8 mouse cellular contexts compared by ENCODE assay signal in genomic region chr1:163910343-163910742, GRCm38 (mm10). TPM values are rescaled to one million over a fixed set of nuclear protein-coding genes. Genes with fewer than 3 reads are reported as not detected.
DNase-seq lines count a peak whose midpoint lies in the region; ATAC-seq lines count a peak whose summit lies in the region.

No protein-coding gene starts in this region.

- H3K27me3 ChIP-seq in neural tube, embryonic 15.5 days (replicated peaks): no peaks in the 10 kb centered on the region

- H3K4me2 ChIP-seq in neural tube, embryonic 15.5 days: no peak overlapping the region

- no peak overlapping the region for H3K27ac ChIP-seq in neural tube, embryonic 15.5 days (replicated peaks)

- no peaks in the 10 kb centered on the region for H3K9me3 ChIP-seq in neural tube, embryonic 15.5 days (replicated peaks)

- 11% methylated on average over 2 of the region's 2 CpGs for WGBS in neural tube, embryonic 15.5 days

- H3K4me1 ChIP-seq in neural tube, embryonic 15.5 days: no peaks in the 10 kb centered on the region

- H3K9ac ChIP-seq in neural tube, embryonic 15.5 days (replicated peaks): no peak overlapping the region

- ATAC-seq in frontal cortex, adult (ENCODE audit: low TSS enrichment): peak; percentile 92
- peak; percentile 77 for ATAC-seq in erythroid progenitor cell, adult 5-6 weeks (replicated peaks; ENCODE audit: low FRiP score, poor library complexity, severe bottlenecking)
- ATAC-seq in neural tube, embryonic 15.5 days (ENCODE audit: low FRiP score): peak; percentile 72; the same call in 1 of the 2 replicates

- DNase-seq in frontal cortex, postnatal 10 days (ENCODE audit: low spot score in 2 of 2): no peak
- DNase-seq in thymus, postnatal 0 days (ENCODE audit: low spot score): peak; percentile 53
- no peak for DNase-seq in thymus, postnatal 36 days
- DNase-seq in kidney, postnatal 36 days: peak; percentile 41 to 52
- no peak for DNase-seq in urinary bladder, adult 2 months (ENCODE audit: low spot score)

- 0 out of 2 replicates have a peak, but pooled peaks cover 5% of the 10 kb centered on the region for H3K36me3 ChIP-seq in neural tube, embryonic 15.5 days

- H3K4me3 ChIP-seq in neural tube, embryonic 15.5 days (replicated peaks): no peak overlapping the region

RNA-seq across cellular contexts. Expression of gene Scyl3, which starts 18.6 kb away (rescaled TPM):
- polyA plus RNA-seq in thymus, postnatal 0 days (2015; fragmentation: Nextera tagmentation; extraction: Ambion mirVana): 21.5 and 24.9 TPM in 2 replicates
- total RNA-seq in erythroid progenitor cell, adult 5-6 weeks (2015; ENCODE audit: low replicate concordance): 12.2 and 29.9 TPM in 2 replicates
- total RNA-seq in erythroid progenitor cell, adult 5-6 weeks (2017; ENCODE audit: low replicate concordance): 6.4 and 14.7 TPM in 2 replicates
- 13.8 and 15.5 TPM in 2 replicates for polyA plus RNA-seq in neural tube, embryonic 15.5 days (2015; fragmentation: Nextera tagmentation; extraction: Ambion mirVana)
- 16.1 and 16.7 TPM in 2 replicates for polyA plus RNA-seq in urinary bladder, adult 2 months (2012; rRNA removed)

Comparison
In these comparisons a context has a peak if more than half of its experiments do, and no peak if none do; other contexts are left out.
1. DNase-seq: peak in thymus, postnatal 0 days (single experiment) and kidney, postnatal 36 days (2 of 2); none in frontal cortex, postnatal 10 days (0 of 2), thymus, postnatal 36 days (0 of 2) and urinary bladder, adult 2 months (single experiment).
2. Peak in every context shown above with its lines, with median percentiles within 50 percentile points of each other: ATAC-seq.